Mouse (Mus musculus): ENCODE results near the gene Ugt1a10.
"Not testable (repeated sequence)": the region's sequence is repeated elsewhere in the genome, so short reads cannot be mapped to it uniquely, and the experiment has no call there.

Gene Ugt1a10

GRCm38 (mm10) chr1:88055088-88055487 is at the start of gene Ugt1a10:
Gene Ugt1a10, plus strand, starts transcription at chr1:88055388.
- DNase-seq (ENCODE audit: low spot score in 2 of 2): no peak

DNA sequence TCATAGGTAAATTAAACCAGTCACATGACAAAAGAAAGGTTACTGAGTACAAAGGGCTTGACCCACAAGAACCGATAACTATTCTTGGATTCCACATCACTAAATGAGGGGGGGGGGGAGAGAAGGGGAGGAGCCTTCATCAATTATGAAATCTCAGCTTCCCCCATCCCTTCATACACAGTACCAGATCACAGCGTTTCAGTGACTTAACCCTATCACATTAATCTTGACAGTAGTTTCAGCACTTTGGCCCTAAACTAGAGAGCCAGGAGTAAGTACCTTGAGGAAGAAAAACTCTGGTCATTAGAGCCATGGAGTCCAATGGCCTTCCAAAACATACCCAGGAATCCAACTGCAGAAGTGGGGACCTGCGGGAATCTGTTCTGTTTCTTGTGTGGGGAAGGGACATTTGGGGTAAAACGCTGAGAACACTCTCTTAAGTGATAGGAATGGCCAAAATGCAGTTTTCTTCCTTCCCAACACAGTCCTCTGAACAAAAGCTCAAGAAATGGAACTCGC is 47.4 kb upstream of the Ugt1a10 start:
- DNase-seq (ENCODE audit: low spot score in 2 of 2): no peak

- DNase-seq (ENCODE audit: low spot score in 2 of 2): peak; percentile 62 to 71
These were observed 46.9 kb upstream of the Ugt1a10 start, which contains the start of gene Usp40 for GRCm38 (mm10) chr1:88008211-88008697. Gene Usp40, minus strand, starts transcription at chr1:88008551.

DNA sequence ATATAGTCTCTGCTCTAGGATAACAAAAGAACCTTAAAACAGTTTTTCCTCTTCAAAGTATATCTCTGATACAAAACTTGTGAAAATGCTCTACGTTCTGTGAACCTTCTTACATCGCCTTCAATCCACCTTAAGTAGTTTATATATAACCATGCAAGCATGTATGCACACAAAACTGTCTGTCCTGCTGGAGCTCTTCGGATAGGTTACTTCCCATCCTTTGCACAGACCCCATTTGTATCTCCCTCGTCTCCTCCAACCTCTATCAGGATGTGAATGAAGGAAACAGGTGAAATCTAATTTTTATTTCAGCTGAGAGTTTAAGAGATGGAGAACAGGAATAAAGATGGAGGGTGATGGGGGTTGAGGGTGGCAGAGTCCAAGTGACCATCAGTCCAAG is 46.5 kb upstream of the Ugt1a10 start:
- no peak for DNase-seq (ENCODE audit: low spot score in 2 of 2)

GRCm38 (mm10) chr1:88009521-88009920 is 45.7 kb upstream of the Ugt1a10 start:
- no peak for DNase-seq (ENCODE audit: low spot score in 2 of 2)

GRCm38 (mm10) chr1:88013726-88014125 is 41.5 kb upstream of the Ugt1a10 start:
- no peak for DNase-seq (ENCODE audit: low spot score in 2 of 2)

DNA sequence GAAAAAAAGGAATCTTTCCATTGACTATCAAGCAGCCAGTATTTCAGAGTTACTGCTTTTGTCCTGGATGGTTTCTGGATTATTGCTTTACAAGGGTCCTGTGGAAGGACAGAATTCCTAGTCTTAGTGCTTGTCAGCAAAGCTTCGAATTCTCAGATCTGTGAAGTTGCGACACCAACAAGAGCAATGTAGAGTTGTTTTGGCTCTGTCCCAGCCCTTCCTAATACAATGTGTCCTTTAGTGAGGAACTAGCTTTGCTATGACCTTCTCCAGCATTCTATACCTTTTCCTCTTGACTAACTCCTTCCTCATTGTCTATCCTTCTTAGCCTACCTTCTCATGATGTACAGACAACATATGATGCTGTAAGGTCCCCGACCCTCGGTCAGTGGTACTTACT is 41.0 kb upstream of the Ugt1a10 start:
- DNase-seq (ENCODE audit: low spot score in 2 of 2): no peak

DNA sequence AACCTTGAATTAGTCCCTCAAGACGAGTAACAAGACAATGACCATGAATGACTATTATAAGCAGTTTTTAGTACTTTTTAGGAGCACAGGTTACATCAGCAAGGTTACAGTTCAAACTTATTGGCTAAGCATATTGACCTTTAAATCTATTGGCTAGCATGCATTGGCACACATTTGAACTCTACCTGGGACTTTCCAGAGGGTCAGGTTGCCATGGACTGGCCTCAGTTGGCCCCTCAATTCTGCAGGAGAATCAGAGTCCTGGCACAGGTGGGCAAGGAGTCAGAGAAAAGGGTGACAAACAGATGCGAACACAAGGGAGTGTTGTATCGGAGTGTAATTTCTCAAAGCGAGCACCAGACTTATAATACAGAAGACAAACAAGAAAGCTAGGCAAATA is 40.5 kb upstream of the Ugt1a10 start:
- DNase-seq (ENCODE audit: low spot score in 2 of 2): no peak

GRCm38 (mm10) chr1:88015371-88015770 is 39.8 kb upstream of the Ugt1a10 start:
- DNase-seq (ENCODE audit: low spot score in 2 of 2): no peak

DNA sequence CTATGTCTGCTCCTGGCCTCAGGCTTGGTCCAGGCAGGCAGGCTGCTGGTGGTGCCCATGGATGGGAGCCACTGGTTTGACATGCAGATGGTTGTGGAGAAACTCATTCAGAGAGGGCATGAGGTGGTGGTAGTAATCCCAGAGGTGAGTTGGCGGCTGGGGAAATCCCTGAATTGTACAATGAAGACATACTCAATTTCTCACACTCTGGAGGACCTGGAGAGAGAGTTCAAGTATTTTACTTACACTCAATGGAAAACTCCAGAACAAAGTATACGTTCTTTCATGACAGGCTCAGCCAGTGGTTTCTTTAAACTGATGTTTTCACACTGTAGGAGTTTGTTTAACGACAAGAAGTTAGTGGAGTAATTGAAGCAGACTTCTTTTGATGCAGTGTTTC is 29.9 kb upstream of the Ugt1a10 start:
- DNase-seq (ENCODE audit: low spot score in 2 of 2): not testable (repeated sequence)

GRCm38 (mm10) chr1:88043044-88043443 is 12.1 kb upstream of the Ugt1a10 start:
- not testable (repeated sequence) for DNase-seq (ENCODE audit: low spot score in 2 of 2)

DNA sequence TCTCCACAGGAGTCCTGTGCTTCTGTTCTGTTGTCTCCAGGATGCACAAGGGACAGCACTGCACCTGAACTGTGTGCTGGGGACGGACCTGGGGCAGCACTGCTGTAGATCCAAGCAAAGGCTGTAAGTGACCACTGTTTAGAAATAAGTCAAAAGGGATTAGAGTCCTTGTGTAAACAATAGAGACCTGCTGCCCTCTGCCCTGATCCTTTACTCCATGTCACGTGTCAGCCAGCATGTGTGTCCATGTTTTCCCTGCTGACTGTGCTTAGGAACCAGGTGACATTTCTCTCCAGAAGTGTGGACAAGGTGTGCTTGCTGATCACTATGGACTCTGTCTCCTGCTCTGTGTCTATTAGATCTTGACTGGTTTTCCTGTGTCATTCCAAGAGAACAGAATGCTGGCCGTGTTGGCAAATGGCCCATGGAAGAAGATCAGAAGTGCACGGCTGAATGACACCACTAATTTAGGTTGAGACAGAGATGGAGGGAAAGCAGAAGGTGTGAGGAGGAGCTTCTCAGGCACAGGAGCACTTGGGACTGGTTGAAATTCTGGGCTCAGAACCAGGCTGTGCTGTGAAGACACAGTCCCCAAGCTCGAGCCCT is 10.3 kb upstream of the Ugt1a10 start:
- not testable (repeated sequence) for DNase-seq (ENCODE audit: low spot score in 2 of 2)

- not testable (repeated sequence) for DNase-seq (ENCODE audit: low spot score in 2 of 2)
These were observed 7.8 kb upstream of the Ugt1a10 start for GRCm38 (mm10) chr1:88047408-88047807.

DNA sequence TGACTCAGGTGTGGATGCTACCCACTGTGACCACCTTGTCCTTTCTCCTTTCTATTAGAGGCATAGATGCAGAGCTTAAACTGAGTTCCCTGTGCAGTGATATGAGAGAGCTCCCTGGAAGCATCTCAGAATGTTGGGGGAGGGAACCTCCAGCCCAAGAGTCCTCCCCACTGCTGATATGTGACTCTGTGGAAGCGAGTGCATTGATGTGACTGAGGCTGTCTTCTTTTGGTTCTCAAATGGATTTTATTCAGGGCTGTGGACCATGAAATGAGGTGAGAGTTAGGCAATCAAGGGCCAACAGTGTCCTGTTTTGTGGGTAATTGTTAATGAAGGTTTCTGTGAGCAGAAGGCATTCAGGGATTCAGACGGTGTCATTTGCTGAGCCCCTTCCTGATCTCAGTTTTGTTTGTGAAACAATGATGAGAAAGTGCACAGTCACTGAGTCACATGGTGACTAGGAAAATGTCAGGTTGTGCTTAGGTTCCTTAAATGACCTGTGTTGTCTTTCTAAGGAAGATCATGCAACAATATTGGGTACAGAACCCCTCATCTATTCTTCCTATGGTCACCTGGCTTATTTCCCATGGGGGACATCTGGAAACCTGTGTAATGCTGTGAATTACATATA is 11.4 kb downstream of the Ugt1a10 start:
- DNase-seq (ENCODE audit: low spot score in 2 of 2): not testable (repeated sequence)

GRCm38 (mm10) chr1:88070495-88070894 is 15.3 kb downstream of the Ugt1a10 start, which contains the start of gene Ugt1a9:
Gene Ugt1a9, plus strand, starts transcription at chr1:88070800.
- no peak for DNase-seq (ENCODE audit: low spot score in 2 of 2)

GRCm38 (mm10) chr1:88070902-88071301 is 15.7 kb downstream of the Ugt1a10 start:
- no peak for DNase-seq (ENCODE audit: low spot score in 2 of 2)

DNA sequence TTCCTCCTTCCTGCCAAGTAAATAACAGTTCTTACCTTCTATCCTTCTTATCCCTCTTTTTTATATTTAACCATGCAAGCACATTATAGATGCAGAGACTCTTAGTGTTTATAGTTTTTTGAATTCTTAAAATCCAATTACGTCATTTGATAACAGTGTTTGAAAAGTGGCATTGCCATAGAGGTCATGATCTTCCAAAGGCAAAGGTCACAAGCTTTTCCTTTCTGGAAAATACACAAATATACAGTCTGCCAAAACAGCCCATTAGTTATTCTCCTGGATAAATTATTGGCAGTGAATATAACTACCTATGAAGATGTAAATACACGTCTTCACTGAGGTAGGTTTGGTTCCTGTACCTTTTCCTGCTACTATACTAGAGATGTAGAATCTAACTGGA is 19.3 kb downstream of the Ugt1a10 start:
- DNase-seq (ENCODE audit: low spot score in 2 of 2): no peak

GRCm38 (mm10) chr1:88077128-88077527 is 21.9 kb downstream of the Ugt1a10 start:
- no peak for DNase-seq (ENCODE audit: low spot score in 2 of 2)

GRCm38 (mm10) chr1:88081670-88082069 is 26.5 kb downstream of the Ugt1a10 start:
- DNase-seq (ENCODE audit: low spot score in 2 of 2): no peak

GRCm38 (mm10) chr1:88086125-88086524 is 30.9 kb downstream of the Ugt1a10 start:
- no peak for DNase-seq (ENCODE audit: low spot score in 2 of 2)

GRCm38 (mm10) chr1:88087513-88087912 is 32.3 kb downstream of the Ugt1a10 start, which contains the start of gene Ugt1a8:
Gene Ugt1a8, plus strand, starts transcription at chr1:88087813.
- DNase-seq (ENCODE audit: low spot score in 2 of 2): no peak

GRCm38 (mm10) chr1:88092341-88092740 is 37.2 kb downstream of the Ugt1a10 start:
- no peak for DNase-seq (ENCODE audit: low spot score in 2 of 2)

GRCm38 (mm10) chr1:88094270-88094676 is 39.1 kb downstream of the Ugt1a10 start:
- DNase-seq (ENCODE audit: low spot score in 2 of 2): not testable (repeated sequence)

Data from spleen, postnatal 10 days (tissue).